Mouse (Mus musculus) kidney, adult 11 months (tissue): ENCODE data around the gene Gm27021.

Experiments
- DNase-seq: peaks from one replicate; pipeline ENCODE4 v3.0.0; 2022

Gene Gm27021

DNA sequence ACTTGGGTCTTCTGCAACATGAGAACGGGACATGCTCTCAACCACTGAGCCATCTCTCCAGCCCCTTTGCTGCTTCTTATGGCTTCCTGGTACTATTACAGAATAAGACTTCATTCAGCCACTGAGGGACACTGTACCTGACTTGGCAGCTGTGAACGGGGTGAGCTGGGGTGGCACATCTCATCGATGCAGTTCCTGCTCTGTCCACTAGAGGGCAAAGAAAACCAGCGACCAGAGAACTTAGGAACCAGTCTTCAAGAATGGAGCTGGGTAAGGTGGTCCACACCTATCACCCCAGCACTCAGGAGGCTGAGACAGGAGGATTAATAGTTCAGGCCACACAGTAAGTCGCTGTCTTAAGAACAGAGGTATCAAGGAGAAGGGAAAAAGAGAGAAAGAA is 71.9 kb downstream of the Gm27021 start:
- DNase-seq: no peak

DNA sequence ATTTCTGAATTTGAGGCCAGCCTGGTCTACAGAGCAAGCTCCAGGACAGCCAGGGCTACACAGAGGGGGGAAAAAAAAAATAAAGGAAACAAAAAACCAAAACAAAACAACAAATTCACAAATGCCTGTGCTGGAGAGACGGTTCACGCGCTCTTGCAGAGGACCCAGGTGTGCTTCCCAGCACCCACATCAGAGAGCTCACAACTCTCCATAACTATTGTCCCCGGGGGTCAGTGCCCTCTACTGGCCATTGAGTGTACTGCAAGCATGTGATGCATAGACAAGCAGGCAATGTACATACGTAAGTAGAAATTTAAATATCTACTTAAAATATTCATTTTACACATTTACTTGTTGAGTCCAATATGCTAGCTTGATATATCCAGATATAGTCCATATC is 73.3 kb downstream of the Gm27021 start:
- no peak for DNase-seq

DNA sequence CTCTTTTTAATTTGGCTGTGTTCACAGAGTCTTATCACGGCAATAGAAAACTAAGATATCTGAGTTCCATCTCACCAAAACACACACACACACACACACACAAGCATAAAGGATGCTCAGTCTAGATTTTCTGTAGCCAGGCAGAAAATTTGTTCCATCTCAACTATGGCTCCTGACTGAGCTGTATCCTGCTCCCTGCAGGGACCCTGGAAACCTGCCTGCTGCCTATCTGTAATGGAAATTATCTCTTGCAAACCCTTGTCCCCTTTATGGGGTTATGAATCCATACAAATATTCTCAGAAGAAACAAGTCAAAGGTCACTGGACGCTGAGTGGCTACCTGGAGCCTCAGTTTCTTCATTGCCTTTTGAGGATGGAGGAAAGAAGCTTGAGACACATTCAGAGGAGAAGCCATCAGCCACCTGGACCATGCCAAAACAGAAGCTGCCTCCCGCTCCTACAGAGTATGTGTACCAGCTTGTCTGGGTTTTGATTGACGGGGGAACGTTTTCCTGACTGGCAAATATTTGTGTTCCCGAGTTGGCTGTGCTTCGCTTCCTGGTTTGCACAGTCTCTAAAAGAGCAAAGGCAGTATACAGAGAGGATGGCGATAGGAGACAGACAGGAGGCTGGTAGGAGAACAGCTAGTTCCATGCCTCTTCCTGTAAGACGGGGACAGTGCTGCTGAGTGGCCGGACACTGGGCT is 76.1 kb downstream of the Gm27021 start:
- no peak for DNase-seq

DNA sequence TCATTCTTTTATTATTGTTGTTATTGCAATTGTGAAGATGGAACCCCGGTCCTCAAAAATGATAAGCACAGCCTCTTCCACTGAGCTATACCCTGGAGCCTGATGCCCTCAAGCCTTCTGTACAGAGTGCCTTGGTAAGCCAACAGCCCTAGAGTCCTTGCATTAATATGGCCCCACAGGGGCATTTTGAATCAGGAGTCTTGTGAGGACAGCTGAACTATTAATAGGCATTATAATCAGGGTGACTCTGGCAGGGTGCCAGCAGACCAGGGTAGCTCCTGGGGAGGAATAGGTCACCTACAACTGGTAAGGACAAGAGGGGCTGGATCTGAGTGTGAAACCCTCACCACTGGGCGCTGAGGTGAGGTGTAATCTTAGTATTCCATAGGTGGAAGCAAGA is 78.0 kb downstream of the Gm27021 start:
- peak; percentile 38 for DNase-seq

- DNase-seq: peak; percentile 100
Observed at GRCm38 (mm10) chr8:120588908-120589771, 78.7 kb downstream of the Gm27021 start, which contains the start of gene Gins2. Gene Gins2 (minus strand): TSS chr8:120589304.

GRCm38 (mm10) chr8:120585521-120585920 is 82.4 kb downstream of the Gm27021 start:
- no peak for DNase-seq

- no peak for DNase-seq
Observed at GRCm38 (mm10) chr8:120581811-120582210, 86.1 kb downstream of the Gm27021 start.

DNA sequence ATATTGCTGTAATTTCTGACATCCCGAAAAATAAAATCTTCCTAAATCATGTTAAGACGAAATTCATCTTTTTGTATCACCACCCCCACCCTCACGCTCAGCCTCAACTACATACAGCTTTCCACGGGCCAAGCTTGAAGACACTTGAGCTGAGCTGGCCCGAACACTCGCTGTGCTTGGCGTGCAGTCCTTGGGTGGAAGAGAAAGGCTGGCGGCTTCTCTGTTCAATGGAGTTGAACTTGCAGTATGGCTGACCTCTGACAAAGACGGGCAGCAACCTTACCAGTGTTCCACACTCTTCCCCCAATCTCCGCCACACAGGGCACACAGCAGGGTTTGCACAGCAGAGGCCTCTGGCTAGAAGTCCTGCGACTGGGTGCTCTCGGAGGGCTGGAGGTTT is 86.5 kb downstream of the Gm27021 start:
- no peak for DNase-seq

DNA sequence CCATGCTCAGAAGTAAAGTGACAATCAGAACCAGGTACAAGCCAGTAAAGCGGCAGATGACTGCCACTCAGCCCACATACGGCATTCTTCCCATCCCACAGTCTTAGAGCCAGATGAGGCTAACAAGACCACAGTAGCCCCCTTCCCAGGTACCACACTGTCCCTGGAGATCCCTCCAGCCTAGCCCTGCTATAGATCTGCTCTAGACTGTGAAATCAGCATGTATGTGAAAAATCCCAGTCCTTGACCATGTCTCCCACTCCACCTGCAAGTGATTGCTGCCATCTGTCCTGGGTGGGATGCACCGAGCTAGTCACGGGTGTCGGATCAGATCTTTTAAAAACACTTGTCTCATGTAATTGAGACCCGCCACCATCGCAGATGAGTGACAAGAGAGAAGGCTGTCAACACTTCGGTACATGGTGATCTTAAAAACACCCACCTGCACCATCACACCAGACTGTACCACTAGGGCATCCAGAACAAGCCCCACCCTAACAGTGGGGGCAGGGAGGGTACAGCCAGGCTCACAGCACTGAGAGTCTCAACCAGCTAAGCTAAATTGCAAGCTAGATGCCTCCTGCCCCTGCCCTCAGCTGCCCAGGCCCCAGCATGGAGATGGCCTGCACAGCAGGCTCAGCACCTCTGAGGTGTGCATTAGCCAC is 87.4 kb downstream of the Gm27021 start:
- DNase-seq: no peak

- DNase-seq: no peak
Observed at GRCm38 (mm10) chr8:120577821-120578220, 90.1 kb downstream of the Gm27021 start.

DNA sequence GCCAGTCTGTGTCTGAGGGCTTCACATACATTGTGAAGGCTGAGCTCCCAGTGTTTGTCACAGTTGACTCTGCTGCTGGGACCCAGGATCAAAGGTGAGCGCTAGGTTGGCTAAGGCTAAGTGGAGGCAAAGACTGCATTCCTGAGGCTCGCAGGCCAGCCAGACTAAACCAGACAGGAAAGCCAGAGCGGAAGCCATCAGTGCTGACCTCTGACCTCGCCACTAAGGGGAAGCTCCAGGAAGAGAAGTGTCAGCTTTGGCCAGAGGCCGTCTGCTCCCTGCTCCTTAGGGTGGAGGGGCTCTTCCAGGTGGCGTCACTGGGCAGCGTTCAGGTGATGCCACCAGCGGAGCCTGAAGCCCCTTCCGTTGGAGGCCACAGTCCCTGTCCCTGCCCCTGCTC is 92.1 kb downstream of the Gm27021 start:
- DNase-seq: peak; percentile 83

DNA sequence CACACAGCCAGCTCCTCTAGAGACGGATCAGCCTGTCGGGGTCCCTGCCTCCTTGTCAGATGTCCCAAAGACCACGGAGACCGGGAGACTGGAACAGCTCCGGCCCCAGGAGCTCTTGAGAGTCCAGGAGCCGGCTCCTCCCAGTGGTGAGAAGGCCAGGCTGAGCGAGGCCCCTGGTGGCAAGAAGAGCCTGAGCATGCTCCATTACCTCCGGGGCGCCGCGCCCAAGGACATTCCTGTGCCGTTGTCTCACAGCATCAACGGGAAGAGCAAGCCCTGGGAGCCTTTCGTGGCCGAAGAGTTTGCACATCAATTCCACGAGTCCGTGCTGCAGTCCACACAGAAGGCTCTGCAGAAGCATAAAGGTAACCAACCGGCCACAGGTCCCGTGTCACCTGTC is 92.9 kb downstream of the Gm27021 start:
- no peak for DNase-seq

DNA sequence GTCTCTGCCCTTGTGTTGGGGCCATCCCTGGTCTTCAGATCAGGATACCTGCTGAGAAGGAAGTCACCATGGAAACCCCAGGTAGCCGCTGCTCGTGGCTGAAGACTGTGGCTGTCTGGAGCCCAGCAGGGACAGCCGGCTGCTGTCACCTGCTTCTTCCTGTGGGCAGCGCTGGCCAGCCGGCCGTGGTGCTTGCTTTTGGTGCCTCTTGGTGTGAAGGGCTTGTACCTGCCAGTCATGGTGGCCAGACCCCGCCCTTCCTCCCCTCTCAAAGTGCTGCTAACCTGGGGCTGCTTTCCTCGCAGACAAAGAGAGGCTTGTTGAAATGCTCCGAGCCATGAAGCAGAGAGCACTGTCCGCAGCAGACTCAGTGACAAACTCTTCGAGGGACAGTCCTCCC is 94.0 kb downstream of the Gm27021 start:
- no peak for DNase-seq

DNA sequence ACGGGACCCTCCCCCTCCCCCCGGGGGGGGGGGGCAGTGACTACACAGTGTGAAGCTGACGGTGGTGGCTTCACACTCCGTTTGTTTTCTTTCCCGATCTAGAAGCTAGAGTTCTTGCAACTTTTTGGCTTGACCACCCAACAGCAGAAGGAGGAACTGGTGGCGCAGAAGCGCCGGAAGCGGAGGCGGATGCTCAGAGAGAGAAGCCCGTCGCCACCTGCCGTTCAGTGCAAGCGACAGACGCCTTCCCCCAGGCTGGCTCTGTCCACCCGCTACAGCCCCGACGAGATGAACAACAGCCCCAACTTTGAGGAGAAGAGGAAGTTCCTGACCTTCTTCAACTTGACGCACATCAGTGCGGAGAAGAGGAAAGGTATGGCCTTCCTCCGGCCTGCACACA is 95.3 kb downstream of the Gm27021 start:
- DNase-seq: no peak

- DNase-seq: no peak
Observed at GRCm38 (mm10) chr8:120571561-120571960, 96.3 kb downstream of the Gm27021 start.

GRCm38 (mm10) chr8:120569939-120570715 is 97.8 kb downstream of the Gm27021 start:
- DNase-seq: peak; percentile 50

- DNase-seq: no peak
Observed at GRCm38 (mm10) chr8:120569123-120569522, 98.8 kb downstream of the Gm27021 start.

DNA sequence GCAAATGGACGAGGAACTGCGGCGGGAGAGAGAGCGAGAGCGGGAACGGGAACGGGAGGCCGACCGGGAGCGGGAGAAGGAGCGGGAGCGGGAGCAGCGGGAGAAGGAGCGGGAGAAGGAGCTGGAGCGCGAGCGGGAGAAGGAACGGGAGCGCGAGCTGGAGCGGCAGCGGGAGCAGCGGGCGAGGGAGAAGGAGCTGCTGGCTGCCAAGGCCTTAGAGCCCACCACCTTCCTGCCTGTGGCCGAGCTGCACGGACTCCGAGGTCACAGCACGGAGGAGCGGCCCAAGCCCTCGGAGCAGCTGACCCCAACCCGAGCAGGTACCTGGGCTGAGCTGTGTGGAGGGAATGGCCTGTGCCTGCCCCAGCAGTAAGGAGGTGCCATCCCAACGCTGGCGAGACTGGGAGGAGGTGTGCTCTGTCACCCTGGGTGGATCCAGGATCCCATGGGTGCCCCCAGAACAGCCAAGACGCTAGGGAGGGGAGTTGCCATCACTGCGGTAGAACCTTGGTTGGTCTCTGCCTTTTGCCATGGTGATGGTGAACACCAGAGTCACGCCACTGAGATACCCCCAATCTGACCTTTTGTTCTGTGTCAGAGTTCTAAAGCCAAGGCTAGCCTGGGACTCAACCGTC is 99.6 kb downstream of the Gm27021 start:
- DNase-seq: no peak

GRCm38 (mm10) chr8:120567731-120568130 is 100.1 kb downstream of the Gm27021 start:
- DNase-seq: no peak

DNA sequence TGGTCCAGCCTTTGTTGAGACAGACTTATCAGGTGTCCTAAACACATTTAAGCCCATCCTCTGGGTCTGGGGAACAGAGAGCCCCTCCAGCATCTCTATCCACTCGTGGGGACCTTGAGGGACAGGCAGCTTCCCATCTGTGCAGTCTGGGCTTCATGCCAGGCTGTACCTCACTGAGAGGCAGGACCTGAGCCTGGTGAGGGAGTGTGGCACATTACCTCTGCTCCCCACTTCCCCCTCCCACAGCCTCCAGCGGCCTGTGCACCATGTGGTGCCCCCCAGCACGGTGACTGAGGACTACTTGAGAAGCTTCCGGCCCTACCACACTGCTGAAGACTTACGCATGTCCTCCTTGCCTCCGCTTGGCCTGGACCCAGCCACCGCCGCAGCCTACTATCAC is 101.2 kb downstream of the Gm27021 start:
- no peak for DNase-seq

DNA sequence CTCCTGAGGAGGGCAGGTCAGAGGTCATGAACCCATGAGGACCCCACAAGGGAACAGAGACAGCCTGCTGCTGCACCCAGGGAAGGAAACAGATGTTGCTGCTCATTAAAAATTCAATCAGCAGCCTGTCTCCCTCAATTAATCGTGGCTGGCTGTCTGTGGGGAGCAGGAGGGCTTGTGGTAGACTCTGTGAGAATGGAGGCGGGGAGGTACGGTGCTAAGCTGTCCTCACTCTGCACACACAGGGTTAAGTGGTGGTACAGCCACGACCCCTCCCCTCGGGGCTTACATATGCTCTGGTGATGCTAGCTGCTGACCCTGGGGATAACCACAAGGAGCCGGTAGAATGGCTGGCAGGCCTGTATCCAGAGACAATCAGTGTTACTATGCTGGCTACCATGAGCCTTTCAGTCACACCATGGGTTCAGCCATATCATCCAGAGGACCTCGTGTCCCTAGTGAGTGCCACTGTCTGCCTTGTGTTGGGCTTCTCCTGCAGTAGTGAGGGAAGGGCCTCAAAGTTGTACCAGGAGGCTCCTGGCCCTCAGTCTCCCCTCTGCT is 102.6 kb downstream of the Gm27021 start:
- DNase-seq: no peak
